Comparison of ENCODE assay signal across 25 mouse cellular contexts in the genomic region with DNA sequence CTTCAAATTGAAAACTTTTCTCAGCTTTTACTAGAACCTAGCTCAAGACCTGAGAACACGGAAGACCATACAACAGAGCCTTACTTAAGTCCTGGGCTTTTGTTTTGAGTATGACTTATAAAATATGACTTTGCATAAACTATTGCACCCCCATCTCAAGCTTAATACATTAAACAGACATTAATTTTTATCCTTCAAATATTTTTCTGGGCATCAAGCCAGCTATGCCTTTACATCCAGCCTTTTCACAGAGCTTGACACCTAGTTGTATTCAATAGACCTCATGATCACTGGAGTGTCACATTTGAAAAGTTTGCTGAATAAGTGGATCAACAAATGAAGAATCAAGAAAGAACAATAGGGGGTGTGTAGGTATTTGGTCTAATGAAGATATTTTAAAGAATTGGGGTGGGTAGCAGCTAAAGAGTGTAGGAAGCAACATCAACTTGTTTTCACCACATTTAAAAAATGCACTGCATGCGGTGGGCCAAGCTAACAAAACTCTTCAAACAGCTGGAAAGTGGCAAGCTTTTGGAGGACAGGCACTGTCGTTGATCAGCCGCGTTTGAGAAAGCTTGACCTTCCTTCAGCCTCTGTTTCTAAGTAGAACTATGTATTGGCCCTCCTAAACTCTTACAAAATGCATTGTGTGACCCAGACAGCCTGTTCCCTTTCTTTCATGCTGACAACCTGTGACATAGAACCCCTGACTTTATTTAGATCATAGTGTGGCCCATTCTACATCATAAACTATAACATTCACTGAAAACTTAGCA.
"Had no signal": no experiment of that assay in that cellular context is flagged by ENCODE, and none has a peak within 500 bp of the region (broad histone marks: within the 10 kb centered on the region; RNA-seq: fewer than 3 reads in every experiment).

No protein-coding gene starts in this region.

- H3K27ac ChIP-seq: gastrocnemius, adult 2 months; heart, embryonic 10.5 days; hindbrain, embryonic 10.5 days; hindbrain, embryonic 12.5 days; hindbrain, embryonic 14.5 days; intestine, embryonic 15.5 days; kidney, embryonic 15.5 days; layer of hippocampus, adult 2 months; left cerebral cortex, adult 2 months; limb, embryonic 10.5 days; limb, embryonic 12.5 days had no signal

- H3K36me3 ChIP-seq: heart, embryonic 10.5 days; heart, embryonic 12.5 days; hindbrain, embryonic 10.5 days; hindbrain, embryonic 12.5 days; intestine, embryonic 15.5 days; kidney, embryonic 15.5 days; limb, embryonic 10.5 days; limb, embryonic 12.5 days had no signal

- H3K4me1 ChIP-seq: heart, embryonic 10.5 days; heart, embryonic 12.5 days; hindbrain, embryonic 10.5 days; hindbrain, embryonic 12.5 days; intestine, embryonic 15.5 days; kidney, embryonic 15.5 days; limb, embryonic 10.5 days; limb, embryonic 12.5 days had no signal

- H3K4me3 ChIP-seq: gastrocnemius, adult 2 months; heart, embryonic 10.5 days; heart, embryonic 12.5 days; hindbrain, embryonic 10.5 days; hindbrain, embryonic 12.5 days; intestine, embryonic 15.5 days; kidney, embryonic 15.5 days; layer of hippocampus, adult 2 months; left cerebral cortex, adult 2 months; limb, embryonic 10.5 days; limb, embryonic 12.5 days had no signal

- H3K9me3 ChIP-seq: heart, embryonic 10.5 days; heart, embryonic 12.5 days; hindbrain, embryonic 10.5 days; hindbrain, embryonic 12.5 days; intestine, embryonic 15.5 days; kidney, embryonic 15.5 days; limb, embryonic 10.5 days; limb, embryonic 12.5 days had no signal

- DNase-seq: gastrocnemius, adult 2 months; gastrocnemius, postnatal 10 days; gastrocnemius, postnatal 25 days; heart, adult 18-20 months; heart, postnatal 10 days; heart, postnatal 4 days; kidney, adult 2 months; kidney, adult 9 months; kidney, postnatal 10 days; kidney, postnatal 25 days had no signal

- H3K4me2 ChIP-seq: heart, embryonic 12.5 days; hindbrain, embryonic 12.5 days; hindbrain, embryonic 14.5 days; intestine, embryonic 15.5 days; kidney, embryonic 15.5 days; limb, embryonic 12.5 days had no signal

- ATAC-seq: forebrain, embryonic 16.5 days; hindbrain, embryonic 16.5 days; inflammation-experienced regulatory T-cells, adult 6 months; intestine, embryonic 15.5 days; intestine, postnatal 0 days had no signal

- H3K9ac ChIP-seq: heart, embryonic 12.5 days; hindbrain, embryonic 12.5 days; hindbrain, embryonic 14.5 days; intestine, embryonic 15.5 days; kidney, embryonic 15.5 days; limb, embryonic 12.5 days had no signal

- H3K27me3 ChIP-seq: heart, embryonic 12.5 days; hindbrain, embryonic 12.5 days; intestine, embryonic 15.5 days; kidney, embryonic 15.5 days; limb, embryonic 12.5 days had no signal
